Mouse (Mus musculus) midbrain, embryonic 14.5 days (tissue): ENCODE measurements at regions not wholly inside any gene's neighbourhood (a gene's known extent, or its start where the extent isn't known, plus 50 kb on each side); places are given as distances from the start of the nearest gene placed in this dataset.

ENCODE experiments used
- ATAC-seq: fragments of 200-750 bp; cut with Nextera tagmentation; 2 replicates; pipeline ENCODE4 v1.8.0; 2017; ENCODE audit warnings: moderate number of reproducible peaks, moderate library complexity; ENCODE audit not compliant: low FRiP score, low TSS enrichment
- DNase-seq: peaks from one replicate; pipeline ENCODE4 v3.0.0-alpha.2; 2015
- H3K27ac ChIP-seq: fragments of 300-500 bp; sonication (generic); replicated peaks from 2 replicates; pipeline ENCODE4 v1.5.1; 2014; ENCODE audit warnings: mild to moderate bottlenecking, low read depth, low read length, moderate library complexity
- H3K27me3 ChIP-seq: fragments of 300-500 bp; sonication (generic); 2 replicates; pipeline ENCODE4 v1.6.1; 2014; ENCODE audit warnings: low read length, control low read depth, mixed read lengths; ENCODE audit not compliant: control insufficient read depth, insufficient read depth
- H3K36me3 ChIP-seq: fragments of 300-500 bp; sonication (generic); 2 replicates; pipeline ENCODE4 v1.6.1; 2014; ENCODE audit warnings: low read length, control low read depth; ENCODE audit not compliant: control insufficient read depth, insufficient read depth
- H3K4me1 ChIP-seq: fragments of 300-500 bp; sonication (generic); 2 replicates; pipeline ENCODE4 v1.6.1; 2014; ENCODE audit warnings: mild to moderate bottlenecking, antibody characterized with exemption, low read length, control low read depth; ENCODE audit not compliant: control insufficient read depth, insufficient read depth
- H3K4me2 ChIP-seq: fragments of 300-500 bp; sonication (generic); 2 replicates; pipeline ENCODE4 v1.6.1; 2014; ENCODE audit warnings: mild to moderate bottlenecking, low read length, moderate library complexity
- H3K4me3 ChIP-seq: fragments of 300-500 bp; sonication (generic); replicated peaks from 2 replicates; pipeline ENCODE4 v1.5.1; 2014; ENCODE audit warnings: low read depth, low read length
- H3K9ac ChIP-seq: fragments of 300-500 bp; sonication (generic); replicated peaks from 2 replicates; pipeline ENCODE4 v1.6.1; 2014; ENCODE audit warnings: mild to moderate bottlenecking, low read length, moderate library complexity
- H3K9me3 ChIP-seq: fragments of 300-500 bp; sonication (generic); 2 replicates; pipeline ENCODE4 v1.6.1; 2016; ENCODE audit warnings: low read length, control low read depth, mixed read lengths; ENCODE audit not compliant: control insufficient read depth
- WGBS: fragments of 180-500 bp; shearing (Covaris S2); extraction: QIAGEN DNeasy Blood & Tissue Kit; methylation state at CpG from one replicate; pipeline ENCODE4 v1.1.7; 2014; 5-methylcytosine and 5-hydroxymethylcytosine counted together

DNA sequence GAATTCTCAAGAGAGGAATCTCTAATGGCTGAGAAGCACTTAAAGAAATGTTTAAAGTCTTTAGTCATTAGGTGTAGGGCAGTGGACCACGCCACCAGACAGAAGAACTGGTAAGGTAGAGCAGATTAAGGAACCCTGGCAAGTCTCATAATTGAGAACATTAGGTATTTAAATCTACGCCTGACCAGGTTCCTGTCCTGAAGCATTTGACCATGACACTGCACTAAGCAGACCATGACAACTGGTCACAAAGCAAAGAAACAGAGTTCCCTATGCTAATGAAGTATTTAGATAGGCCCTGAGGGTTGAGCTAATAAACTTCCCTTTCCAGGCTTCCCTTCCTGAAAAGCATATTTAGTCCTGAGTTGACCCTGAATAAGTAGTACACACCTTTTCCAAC lies 562.3 kb downstream of the Cdh11 start:
- H3K36me3 ChIP-seq = no peaks in the 10 kb centered on the region
- H3K27ac ChIP-seq = no peak overlapping the region
- H3K4me2 ChIP-seq = no peak overlapping the region
- ATAC-seq = no peak
- no peak for DNase-seq
- H3K9ac ChIP-seq = no peak overlapping the region
- no peaks in the 10 kb centered on the region for H3K27me3 ChIP-seq
- peaks cover 3% of the 10 kb centered on the region; the same call in 1 of the 2 replicates for H3K9me3 ChIP-seq
- no peaks in the 10 kb centered on the region for H3K4me1 ChIP-seq
- WGBS = 75% methylated on average over 2 of the region's 2 CpGs
- no peak overlapping the region for H3K4me3 ChIP-seq

- Histone ChIP-seq H3K9me3 (no peaks in the 10 kb centered on the region), H3K27me3 (no peaks in the 10 kb centered on the region), H3K4me2 (no peak overlapping the region), H3K4me3 (no peak overlapping the region), H3K9ac (no peak overlapping the region), H3K4me1 (no peaks in the 10 kb centered on the region), H3K27ac (no peak overlapping the region), H3K36me3 (no peaks in the 10 kb centered on the region)
- WGBS = 81% methylated on average over 1 of the region's 1 CpGs
- no peak for ATAC-seq
- no peak for DNase-seq
Measured at GRCm38 (mm10) chr8:102205633-102206032, 579.8 kb downstream of the Cdh11 start.

- no peak for ATAC-seq
- Histone ChIP-seq H3K27me3 (no peaks in the 10 kb centered on the region), H3K27ac (no peak overlapping the region), H3K4me3 (no peak overlapping the region), H3K4me2 (no peak overlapping the region), H3K9ac (no peak overlapping the region), H3K4me1 (no peaks in the 10 kb centered on the region), H3K36me3 (no peaks in the 10 kb centered on the region), H3K9me3 (no peaks in the 10 kb centered on the region)
- no peak for DNase-seq
- 64% methylated on average over 2 of the region's 2 CpGs for WGBS
Measured at GRCm38 (mm10) chr8:102159541-102160197, 625.8 kb downstream of the Cdh11 start.

DNA sequence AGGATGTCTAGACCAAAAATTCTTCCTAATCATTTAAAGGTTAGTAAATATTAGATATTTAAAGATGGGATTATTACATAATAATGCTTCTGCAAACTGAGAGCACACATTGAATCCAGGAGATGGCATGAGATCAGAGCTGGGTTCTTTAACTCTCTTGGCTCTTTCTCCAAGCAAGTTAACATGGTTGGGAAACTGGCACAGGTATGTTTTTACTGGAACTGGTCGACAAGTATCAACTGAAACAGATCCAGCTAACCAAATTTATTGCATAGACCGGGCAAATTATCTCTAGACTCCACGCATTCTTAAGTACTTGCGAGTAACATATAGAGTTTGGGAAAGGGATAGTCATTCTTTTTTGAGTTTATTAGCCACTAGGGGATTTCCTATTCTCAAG lies 666.8 kb downstream of the Cdh11 start:
- 89% methylated on average over 4 of the region's 4 CpGs for WGBS
- no peak overlapping the region for H3K9ac ChIP-seq
- H3K4me1 ChIP-seq = no peaks in the 10 kb centered on the region
- H3K4me3 ChIP-seq = no peak overlapping the region
- no peak for DNase-seq
- no peak overlapping the region for H3K4me2 ChIP-seq
- ATAC-seq = no peak
- no peak overlapping the region for H3K27ac ChIP-seq
- no peaks in the 10 kb centered on the region for H3K9me3 ChIP-seq
- H3K27me3 ChIP-seq = no peaks in the 10 kb centered on the region
- no peaks in the 10 kb centered on the region for H3K36me3 ChIP-seq

DNA sequence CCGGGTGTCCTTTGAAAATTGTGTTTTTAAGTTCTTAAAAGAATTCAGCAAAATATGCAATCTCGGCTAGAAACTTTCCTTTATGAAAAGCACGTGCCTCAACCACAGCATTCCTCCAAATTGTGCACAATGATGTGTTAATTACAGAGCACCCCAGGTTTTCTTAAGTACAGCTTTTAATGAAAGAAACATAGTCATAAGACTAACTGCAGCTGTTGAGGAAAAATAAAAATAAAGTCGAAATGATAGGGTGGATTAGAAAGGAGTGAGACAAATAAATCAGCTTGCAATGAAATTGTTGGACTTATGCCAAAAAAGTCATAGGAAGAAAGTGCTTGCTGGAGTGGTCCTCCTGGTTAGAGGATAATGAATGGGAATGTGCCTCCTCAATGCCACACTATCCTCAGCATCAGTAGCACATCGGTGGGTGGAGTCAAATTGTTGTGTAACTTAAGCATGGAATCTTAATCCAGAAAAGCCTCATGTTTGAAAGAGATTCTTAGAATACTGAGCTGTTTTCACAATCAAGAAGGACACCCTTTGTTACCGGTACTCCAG lies 668.5 kb downstream of the Cdh11 start:
- Histone ChIP-seq H3K9me3 (no peaks in the 10 kb centered on the region), H3K27ac (no peak overlapping the region), H3K4me1 (no peaks in the 10 kb centered on the region), H3K36me3 (no peaks in the 10 kb centered on the region), H3K4me3 (no peak overlapping the region), H3K4me2 (no peak overlapping the region), H3K9ac (no peak overlapping the region), H3K27me3 (no peaks in the 10 kb centered on the region)
- peak; percentile 7 for DNase-seq
- no peak for ATAC-seq
- 81% methylated on average over 6 of the region's 6 CpGs for WGBS

GRCm38 (mm10) chr8:102103773-102104172 lies 681.7 kb downstream of the Cdh11 start:
- Histone ChIP-seq H3K4me1 (0 out of 2 replicates have a peak, but pooled peaks cover 3% of the 10 kb centered on the region), H3K4me3 (no peak overlapping the region), H3K9me3 (no peaks in the 10 kb centered on the region), H3K27ac (no peak overlapping the region), H3K9ac (no peak overlapping the region), H3K4me2 (no peak overlapping the region), H3K36me3 (no peaks in the 10 kb centered on the region), H3K27me3 (no peaks in the 10 kb centered on the region)
- DNase-seq = peak; percentile 59
- ATAC-seq = peak; percentile 37; the same call in 1 of the 2 replicates
- 7% methylated on average over 7 of the region's 7 CpGs for WGBS

- Histone ChIP-seq H3K4me2 (no peak overlapping the region), H3K4me1 (no peaks in the 10 kb centered on the region), H3K27me3 (no peaks in the 10 kb centered on the region), H3K9me3 (no peaks in the 10 kb centered on the region), H3K9ac (no peak overlapping the region), H3K4me3 (no peak overlapping the region), H3K36me3 (no peaks in the 10 kb centered on the region), H3K27ac (no peak overlapping the region)
- WGBS = 65% methylated on average over 7 of the region's 7 CpGs
- no peak for ATAC-seq
- no peak for DNase-seq
Measured at GRCm38 (mm10) chr8:102096726-102097125, 688.7 kb downstream of the Cdh11 start.

DNA sequence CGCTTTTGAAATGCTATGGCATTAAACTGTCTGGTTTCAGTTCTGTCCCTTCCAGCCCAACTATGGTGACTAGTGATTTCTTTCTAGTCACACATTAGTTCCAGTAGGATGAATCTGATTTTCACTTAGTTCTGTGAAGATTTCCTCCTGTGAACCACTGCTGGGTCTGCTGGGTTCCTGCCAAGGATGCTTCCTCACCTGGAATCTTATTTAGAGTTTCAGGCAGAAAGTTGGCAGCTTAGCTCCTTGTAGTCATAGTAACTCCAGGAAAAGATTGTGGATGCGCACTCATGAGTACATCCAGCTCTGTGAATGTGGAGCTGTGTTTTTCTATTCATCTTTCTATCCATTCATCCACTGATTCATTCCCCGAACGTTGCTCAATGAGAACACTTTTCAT lies 699.5 kb downstream of the Cdh11 start:
- peak; percentile 44 for DNase-seq
- H3K4me3 ChIP-seq = no peak overlapping the region
- ATAC-seq = no peak
- WGBS = 71% methylated on average over 4 of the region's 4 CpGs
- H3K4me2 ChIP-seq = no peak overlapping the region
- H3K9ac ChIP-seq = no peak overlapping the region
- H3K27me3 ChIP-seq = no peaks in the 10 kb centered on the region
- no peaks in the 10 kb centered on the region for H3K4me1 ChIP-seq
- H3K27ac ChIP-seq = no peak overlapping the region
- H3K9me3 ChIP-seq = no peaks in the 10 kb centered on the region
- H3K36me3 ChIP-seq = no peaks in the 10 kb centered on the region

DNA sequence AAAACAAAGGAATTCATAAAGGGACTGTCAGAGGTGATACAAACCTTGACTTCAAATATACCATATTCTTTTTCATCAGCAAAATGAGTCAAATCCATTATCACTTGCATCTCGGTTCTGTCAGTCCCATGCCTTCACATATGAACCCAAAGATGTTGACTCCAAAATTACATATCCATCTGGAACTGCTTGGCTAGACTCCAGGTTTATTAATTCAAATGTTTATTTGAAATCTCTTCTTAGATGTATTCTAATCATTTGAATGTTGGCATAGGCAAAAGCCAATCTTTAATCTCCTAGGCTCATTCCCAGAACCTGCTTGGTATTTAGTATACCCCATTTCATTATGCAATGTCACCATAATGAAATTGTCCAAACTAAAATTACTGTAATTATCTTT lies 709.8 kb downstream of the Cdh11 start:
- Histone ChIP-seq H3K4me3 (no peak overlapping the region), H3K36me3 (no peaks in the 10 kb centered on the region), H3K9me3 (no peaks in the 10 kb centered on the region), H3K27ac (no peak overlapping the region), H3K4me1 (no peaks in the 10 kb centered on the region), H3K27me3 (no peaks in the 10 kb centered on the region), H3K4me2 (no peak overlapping the region), H3K9ac (no peak overlapping the region)
- 87% methylated on average over 1 of the region's 1 CpGs for WGBS
- DNase-seq (no peak), ATAC-seq (no peak)
